Mouse (Mus musculus): ENCODE results near the gene Proser1.
A peak's percentile ranks its signal among the peaks of the same experiment; 100 is the strongest.

GRCm38 (mm10) chr3:53475889-53476288 lies 12.4 kb downstream of the Proser1 start:
- TF ChIP-seq CTCF (IDR thresholded peaks at IDR 0.05; ENCODE audit: extremely low read depth, insufficient read length, insufficient replicate concordance, low read depth, low read length), result peak; percentile 63; the same call in 1 of the 2 replicates
- no peak for TF ChIP-seq POLR2A (IDR thresholded peaks at IDR 0.05; ENCODE audit: low read depth, low read length)
